Mouse (Mus musculus): ENCODE results near the gene Carmil2.

DNA sequence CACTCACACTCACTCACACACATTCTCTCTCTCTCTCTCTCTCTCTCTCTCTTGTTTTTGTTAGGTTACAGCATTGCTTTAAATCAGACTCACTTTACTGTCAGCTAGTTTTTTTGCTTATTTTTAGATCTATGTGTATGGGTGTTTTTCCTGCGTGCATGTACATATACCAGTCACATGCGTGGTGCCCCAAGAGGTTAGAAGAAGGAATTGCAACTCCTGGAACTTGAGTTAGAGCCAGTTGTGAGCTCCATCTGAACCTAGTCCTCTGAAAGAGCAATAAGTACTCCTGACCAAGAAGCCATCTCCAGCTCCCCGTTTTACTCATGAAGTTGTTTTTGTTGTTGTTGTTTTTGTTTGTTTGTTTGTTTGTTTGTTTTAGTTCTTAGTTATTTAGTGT, 24.9 kb upstream of the Carmil2 start:
- no peak for TF ChIP-seq GATA1 (IDR thresholded peaks at IDR 0.05; ENCODE audit: low read depth, low read length)
- TF ChIP-seq ZC3H11A (IDR thresholded peaks at IDR 0.05; ENCODE audit: low read depth, low read length) = no peak
- no peak for TF ChIP-seq MAFK (IDR thresholded peaks at IDR 0.05; ENCODE audit: borderline replicate concordance, low read depth, low read length)
- TF ChIP-seq TCF12 (IDR thresholded peaks at IDR 0.05; ENCODE audit: low read depth, low read length) = no peak
- TF ChIP-seq GABPA (IDR thresholded peaks at IDR 0.05; ENCODE audit: low read depth, low read length) = no peak
- no peak for TF ChIP-seq ZKSCAN1 (IDR thresholded peaks at IDR 0.05; ENCODE audit: low read depth, low read length)
- TF ChIP-seq EP300 (IDR thresholded peaks at IDR 0.05; ENCODE audit: low read depth in 1 of 2, low read length in 2 of 2) = no peak
- no peak for TF ChIP-seq SMC3 (IDR thresholded peaks at IDR 0.05; ENCODE audit: low read depth, low read length)
- TF ChIP-seq MXI1 (IDR thresholded peaks at IDR 0.05; ENCODE audit: low read depth, low read length) = no peak
- no peak for TF ChIP-seq BHLHE40 (IDR thresholded peaks at IDR 0.05; ENCODE audit: borderline replicate concordance, low read depth, low read length)

Data from MEL (cell line).